Mouse (Mus musculus): ENCODE results near the gene Gm11549. TPM values are rescaled to one million over a fixed set of nuclear protein-coding genes. Genes with fewer than 3 reads are reported as not detected.

The Gm11549 gene
- polyA plus RNA-seq, 1 experiment = not detected

- Histone ChIP-seq H3K4me1 (ENCODE audit: control insufficient read depth, insufficient read depth, low read length) (peaks cover 3% of the 10 kb centered on the region), H3K27ac (ENCODE audit: insufficient read depth, low read depth, low read length) (no peak overlapping the region), H3K4me3 (ENCODE audit: insufficient read depth, low read depth, low read length) (no peak overlapping the region)
- WGBS = 71% methylated on average over 5 of the region's 5 CpGs
- TF ChIP-seq CTCF (IDR thresholded peaks at IDR 0.05; ENCODE audit: insufficient read depth, low read depth, low read length) (no peak), POLR2A (IDR thresholded peaks at IDR 0.05; ENCODE audit: insufficient read depth, low read depth, low read length) (no peak)
These were observed 9.2 kb upstream of the Gm11549 start for GRCm38 (mm10) chr3:36530781-36531180.

DNA sequence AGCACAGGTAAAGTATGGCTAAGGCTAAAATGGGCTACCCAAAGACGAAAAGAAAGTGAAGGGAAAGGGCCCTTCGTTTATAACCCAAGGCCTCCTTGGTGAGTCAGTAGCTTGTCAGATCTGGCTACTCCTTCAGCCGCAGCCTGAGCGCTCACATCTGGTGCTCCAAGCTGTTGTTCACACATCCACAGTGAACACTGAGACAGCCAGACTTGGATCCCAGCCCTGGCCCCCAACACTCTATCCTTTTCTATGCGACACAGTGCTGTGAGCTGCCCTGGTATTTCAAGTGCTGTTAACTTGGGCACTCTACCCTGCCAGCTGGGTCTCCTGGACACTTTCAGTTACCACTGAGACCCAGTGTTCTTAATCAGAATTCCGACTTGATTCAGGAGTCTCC is 8.7 kb upstream of the Gm11549 start:
- 71% methylated on average over 6 of the region's 6 CpGs for WGBS
- no peak overlapping the region for H3K4me3 ChIP-seq (ENCODE audit: insufficient read depth, low read depth, low read length)
- no peak overlapping the region for H3K27ac ChIP-seq (ENCODE audit: insufficient read depth, low read depth, low read length)
- H3K4me1 ChIP-seq (ENCODE audit: control insufficient read depth, insufficient read depth, low read length) = peaks cover 3% of the 10 kb centered on the region
- TF ChIP-seq POLR2A (IDR thresholded peaks at IDR 0.05; ENCODE audit: insufficient read depth, low read depth, low read length) (no peak), CTCF (IDR thresholded peaks at IDR 0.05; ENCODE audit: insufficient read depth, low read depth, low read length) (no peak)

- 74% methylated on average over 3 of the region's 3 CpGs for WGBS
- Histone ChIP-seq H3K4me1 (ENCODE audit: control insufficient read depth, insufficient read depth, low read length) (peaks cover 6% of the 10 kb centered on the region), H3K27ac (ENCODE audit: insufficient read depth, low read depth, low read length) (no peak overlapping the region), H3K4me3 (ENCODE audit: insufficient read depth, low read depth, low read length) (no peak overlapping the region)
- TF ChIP-seq POLR2A (IDR thresholded peaks at IDR 0.05; ENCODE audit: insufficient read depth, low read depth, low read length) (no peak), CTCF (IDR thresholded peaks at IDR 0.05; ENCODE audit: insufficient read depth, low read depth, low read length) (no peak)
These were observed 2.9 kb upstream of the Gm11549 start for GRCm38 (mm10) chr3:36524466-36524865.

- Histone ChIP-seq H3K27ac (ENCODE audit: insufficient read depth, low read depth, low read length) (no peak overlapping the region), H3K4me3 (ENCODE audit: insufficient read depth, low read depth, low read length) (no peak overlapping the region), H3K4me1 (ENCODE audit: control insufficient read depth, insufficient read depth, low read length) (peaks cover 8% of the 10 kb centered on the region)
- TF ChIP-seq CTCF (IDR thresholded peaks at IDR 0.05; ENCODE audit: insufficient read depth, low read depth, low read length) (no peak), POLR2A (IDR thresholded peaks at IDR 0.05; ENCODE audit: insufficient read depth, low read depth, low read length) (no peak)
- 35% methylated on average over 4 of the region's 4 CpGs for WGBS
These were observed 524 bp upstream of the Gm11549 start for GRCm38 (mm10) chr3:36522137-36522536.

DNA sequence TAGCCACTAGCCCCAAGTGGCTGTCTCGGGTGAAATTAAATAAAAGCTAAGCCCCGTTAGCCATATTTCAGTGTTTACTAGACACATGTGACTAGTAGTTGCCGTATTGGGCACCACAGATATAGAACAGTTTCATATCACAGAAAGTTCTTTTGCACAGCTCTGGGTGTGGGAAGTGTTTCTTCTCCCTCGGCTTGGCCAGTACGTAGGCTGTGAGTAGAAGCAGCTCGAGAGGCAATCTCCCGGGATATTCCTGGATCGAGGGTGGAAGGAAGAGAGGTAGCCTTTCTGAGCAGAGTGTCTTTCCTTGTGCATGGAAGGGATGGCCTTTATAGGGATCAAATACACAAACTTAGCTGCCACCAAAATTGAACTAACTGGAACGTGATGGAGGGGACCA is 5.4 kb downstream of the Gm11549 start:
- WGBS = 89% methylated on average over 9 of the region's 9 CpGs
- Histone ChIP-seq H3K27ac (ENCODE audit: insufficient read depth, low read depth, low read length) (no peak overlapping the region), H3K4me3 (ENCODE audit: insufficient read depth, low read depth, low read length) (no peak overlapping the region), H3K4me1 (ENCODE audit: control insufficient read depth, insufficient read depth, low read length) (peaks cover 6% of the 10 kb centered on the region)
- no peak for TF ChIP-seq CTCF (IDR thresholded peaks at IDR 0.05; ENCODE audit: insufficient read depth, low read depth, low read length)
- TF ChIP-seq POLR2A (IDR thresholded peaks at IDR 0.05; ENCODE audit: insufficient read depth, low read depth, low read length) = no peak

- no peak overlapping the region for H3K27ac ChIP-seq (ENCODE audit: insufficient read depth, low read depth, low read length)
- H3K4me3 ChIP-seq (ENCODE audit: insufficient read depth, low read depth, low read length) = no peak overlapping the region
- H3K4me1 ChIP-seq (ENCODE audit: control insufficient read depth, insufficient read depth, low read length) = no peaks in the 10 kb centered on the region
- no peak for TF ChIP-seq CTCF (IDR thresholded peaks at IDR 0.05; ENCODE audit: insufficient read depth, low read depth, low read length)
- TF ChIP-seq POLR2A (IDR thresholded peaks at IDR 0.05; ENCODE audit: insufficient read depth, low read depth, low read length) = no peak
- 86% methylated on average over 6 of the region's 6 CpGs for WGBS
These were observed 10.1 kb downstream of the Gm11549 start for GRCm38 (mm10) chr3:36511491-36511890.

DNA sequence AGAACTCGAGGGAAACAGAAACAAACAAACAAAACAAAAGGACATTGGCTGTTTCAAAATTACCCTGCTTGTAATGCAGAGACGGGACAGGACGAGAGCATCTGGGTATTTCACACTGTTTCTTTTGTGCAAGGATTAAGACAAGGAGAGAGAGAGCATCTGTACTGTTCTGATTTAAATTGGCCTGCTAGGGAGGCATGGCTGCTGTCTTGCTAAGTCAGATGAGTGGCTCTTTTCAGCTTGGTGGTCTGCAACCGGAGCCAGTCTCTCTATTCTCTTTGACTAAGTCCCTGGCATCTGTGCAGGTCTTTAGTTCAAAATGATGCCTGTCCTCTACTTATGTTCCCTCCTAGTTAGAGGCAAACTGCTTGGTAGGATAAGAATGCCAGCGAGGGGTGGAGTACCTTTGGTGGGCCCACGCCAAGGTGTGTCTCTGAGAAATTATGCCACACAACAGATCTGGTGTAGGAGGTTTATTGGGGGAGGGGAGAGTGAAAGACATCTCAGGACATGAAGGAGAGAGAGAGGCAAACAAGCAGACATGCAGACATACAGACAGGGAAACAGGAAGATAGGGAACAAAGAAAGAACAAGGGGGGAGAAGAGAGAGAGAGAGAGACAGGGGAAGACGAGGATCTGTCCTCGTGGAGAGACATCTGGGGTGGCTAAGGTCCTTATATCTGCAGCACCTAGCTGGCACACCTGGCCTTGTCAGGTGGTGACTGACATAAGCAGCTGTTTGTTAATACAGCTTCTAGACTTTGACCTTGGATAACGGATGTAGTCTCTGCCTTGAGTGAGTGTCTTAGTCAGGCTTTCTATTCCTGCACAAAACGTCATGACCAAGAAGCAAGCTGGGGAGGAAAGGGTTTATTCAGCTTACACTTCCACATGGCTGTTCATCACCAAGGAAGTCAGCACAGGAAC is 15.5 kb downstream of the Gm11549 start:
- Histone ChIP-seq H3K4me1 (ENCODE audit: control insufficient read depth, insufficient read depth, low read length) (no peaks in the 10 kb centered on the region), H3K27ac (ENCODE audit: insufficient read depth, low read depth, low read length) (no peak overlapping the region), H3K4me3 (ENCODE audit: insufficient read depth, low read depth, low read length) (no peak overlapping the region)
- TF ChIP-seq POLR2A (IDR thresholded peaks at IDR 0.05; ENCODE audit: insufficient read depth, low read depth, low read length) (no peak), CTCF (IDR thresholded peaks at IDR 0.05; ENCODE audit: insufficient read depth, low read depth, low read length) (no peak)
- 57% methylated on average over 10 of the region's 10 CpGs for WGBS

DNA sequence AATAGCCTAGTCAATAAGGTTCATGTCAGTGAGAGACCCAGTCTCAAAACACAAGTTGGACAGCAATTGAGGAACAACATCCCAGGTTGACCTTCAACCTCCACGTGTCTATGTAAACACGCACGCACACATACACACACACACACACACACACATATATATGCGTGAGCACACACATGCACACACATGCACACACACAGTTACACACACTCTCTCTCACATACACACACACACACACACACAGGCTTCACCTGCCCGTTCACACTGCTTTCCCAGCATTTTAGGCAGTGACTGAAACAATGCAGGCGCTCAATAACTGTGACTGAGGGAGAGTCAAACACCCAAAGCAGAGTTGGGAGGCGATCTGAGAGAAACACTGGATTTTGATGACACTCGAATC is 16.3 kb downstream of the Gm11549 start:
- 77% methylated on average over 8 of the region's 8 CpGs for WGBS
- no peak overlapping the region for H3K27ac ChIP-seq (ENCODE audit: insufficient read depth, low read depth, low read length)
- no peak overlapping the region for H3K4me3 ChIP-seq (ENCODE audit: insufficient read depth, low read depth, low read length)
- TF ChIP-seq CTCF (IDR thresholded peaks at IDR 0.05; ENCODE audit: insufficient read depth, low read depth, low read length) (no peak), POLR2A (IDR thresholded peaks at IDR 0.05; ENCODE audit: insufficient read depth, low read depth, low read length) (no peak)
- no peaks in the 10 kb centered on the region for H3K4me1 ChIP-seq (ENCODE audit: control insufficient read depth, insufficient read depth, low read length)

- H3K4me1 ChIP-seq (ENCODE audit: control insufficient read depth, insufficient read depth, low read length) = no peaks in the 10 kb centered on the region
- H3K27ac ChIP-seq (ENCODE audit: insufficient read depth, low read depth, low read length) = no peak overlapping the region
- H3K4me3 ChIP-seq (ENCODE audit: insufficient read depth, low read depth, low read length) = no peak overlapping the region
- no peak for TF ChIP-seq CTCF (IDR thresholded peaks at IDR 0.05; ENCODE audit: insufficient read depth, low read depth, low read length)
- no peak for TF ChIP-seq POLR2A (IDR thresholded peaks at IDR 0.05; ENCODE audit: insufficient read depth, low read depth, low read length)
- 77% methylated on average over 7 of the region's 7 CpGs for WGBS
These were observed 20.1 kb downstream of the Gm11549 start for GRCm38 (mm10) chr3:36501546-36501945.
